Mouse (Mus musculus): ENCODE measurements around the gene F3. TPM values are rescaled to one million over a fixed set of nuclear protein-coding genes. Genes with fewer than 3 reads are reported as not detected.

F3 gene
- polyA plus RNA-seq, 1 experiment from 2014 or later, result 8.9 TPM

GRCm38 (mm10) chr3:121725651-121726050 lies 2.3 kb downstream of the F3 start:
- Histone ChIP-seq H3K4me2 (ENCODE audit: low read depth, low read length) (0 out of 2 replicates have a peak overlapping the region, but pooled peaks have one; percentile 13), H3K9ac (ENCODE audit: low read length) (no peak overlapping the region)
- WGBS, result 77% methylated on average over 10 of the region's 10 CpGs

GRCm38 (mm10) chr3:121729678-121730077 lies 6.3 kb downstream of the F3 start:
- peaks cover under 1% of the 10 kb centered on the region for H3K4me1 ChIP-seq (ENCODE audit: control insufficient read depth, insufficient read depth, low read length)
- H3K36me3 ChIP-seq (ENCODE audit: control insufficient read depth, insufficient read depth), result peaks cover 8% of the 10 kb centered on the region; the same call in 1 of the 2 replicates
- no peaks in the 10 kb centered on the region for H3K9me3 ChIP-seq (replicated peaks; ENCODE audit: control insufficient read depth, low read length)
- H3K9ac ChIP-seq (ENCODE audit: low read length), result no peak overlapping the region
- 69% methylated on average over 4 of the region's 4 CpGs for WGBS
- no peak overlapping the region for H3K4me2 ChIP-seq (ENCODE audit: low read depth, low read length)
- H3K27ac ChIP-seq (ENCODE audit: low read length), result no peak overlapping the region
- H3K27me3 ChIP-seq (ENCODE audit: control insufficient read depth, insufficient read depth, low read length), result no peaks in the 10 kb centered on the region
- no peak overlapping the region for H3K4me3 ChIP-seq (ENCODE audit: low read length)
- no peak for ATAC-seq (replicated peaks; ENCODE audit: extremely low read depth, insufficient read depth, low FRiP score)

More at GRCm38 (mm10) chr3:121725651-121726050, 2.3 kb downstream of the F3 start:
- Histone ChIP-seq H3K4me3 (ENCODE audit: low read length) (no peak overlapping the region), H3K27me3 (ENCODE audit: control insufficient read depth, insufficient read depth, low read length) (no peaks in the 10 kb centered on the region), H3K9me3 (replicated peaks; ENCODE audit: control insufficient read depth, low read length) (no peaks in the 10 kb centered on the region), H3K27ac (ENCODE audit: low read length) (no peak overlapping the region), H3K4me1 (ENCODE audit: control insufficient read depth, insufficient read depth, low read length) (peaks cover 17% of the 10 kb centered on the region), H3K36me3 (ENCODE audit: control insufficient read depth, insufficient read depth) (no peaks in the 10 kb centered on the region)
- ATAC-seq (replicated peaks; ENCODE audit: extremely low read depth, insufficient read depth, low FRiP score), result no peak

DNA sequence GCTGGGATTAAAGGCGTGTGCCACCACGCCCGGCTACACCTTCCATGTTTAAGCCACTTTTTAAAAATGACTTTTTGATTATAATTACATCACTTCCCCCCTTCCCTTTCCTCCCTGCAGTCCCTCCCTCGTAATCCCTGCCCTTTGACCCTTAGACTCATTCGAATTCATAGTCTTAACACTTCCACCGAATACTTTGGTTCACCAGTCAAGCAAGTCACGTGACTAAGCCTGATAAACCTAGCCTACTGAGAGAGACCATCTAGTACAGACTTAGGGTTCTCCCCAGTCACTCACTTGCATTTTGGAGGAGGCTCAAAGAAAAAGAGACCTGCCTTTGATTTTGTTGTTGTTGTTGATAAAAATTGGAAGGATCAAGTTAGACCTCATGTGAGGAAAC lies 12.2 kb downstream of the F3 start:
- ATAC-seq (replicated peaks; ENCODE audit: extremely low read depth, insufficient read depth, low FRiP score), result no peak
- Histone ChIP-seq H3K9ac (ENCODE audit: low read length) (peak overlapping the region; percentile 65), H3K36me3 (ENCODE audit: control insufficient read depth, insufficient read depth) (peaks cover 8% of the 10 kb centered on the region; the same call in 1 of the 2 replicates), H3K27ac (ENCODE audit: low read length) (peak overlapping the region; percentile 96), H3K4me3 (ENCODE audit: low read length) (no peak overlapping the region), H3K9me3 (replicated peaks; ENCODE audit: control insufficient read depth, low read length) (no peaks in the 10 kb centered on the region), H3K4me2 (ENCODE audit: low read depth, low read length) (peak overlapping the region; percentile 53), H3K27me3 (ENCODE audit: control insufficient read depth, insufficient read depth, low read length) (no peaks in the 10 kb centered on the region), H3K4me1 (ENCODE audit: control insufficient read depth, insufficient read depth, low read length) (peaks cover 13% of the 10 kb centered on the region)
- 73% methylated on average over 7 of the region's 7 CpGs for WGBS

GRCm38 (mm10) chr3:121736025-121736744 lies 12.8 kb downstream of the F3 start:
- WGBS, result 14% methylated on average over 18 of the region's 18 CpGs
- Histone ChIP-seq H3K4me1 (ENCODE audit: control insufficient read depth, insufficient read depth, low read length) (peaks cover 13% of the 10 kb centered on the region), H3K9ac (ENCODE audit: low read length) (peak overlapping the region; percentile 65), H3K4me3 (ENCODE audit: low read length) (peak overlapping the region; percentile 14; the same call in 1 of the 2 replicates), H3K36me3 (ENCODE audit: control insufficient read depth, insufficient read depth) (peaks cover 8% of the 10 kb centered on the region; the same call in 1 of the 2 replicates), H3K27ac (ENCODE audit: low read length) (peak overlapping the region; percentile 96), H3K4me2 (ENCODE audit: low read depth, low read length) (peak overlapping the region; percentile 53), H3K9me3 (replicated peaks; ENCODE audit: control insufficient read depth, low read length) (no peaks in the 10 kb centered on the region), H3K27me3 (ENCODE audit: control insufficient read depth, insufficient read depth, low read length) (no peaks in the 10 kb centered on the region)
- ATAC-seq (replicated peaks; ENCODE audit: extremely low read depth, insufficient read depth, low FRiP score), result peak; percentile 96

DNA sequence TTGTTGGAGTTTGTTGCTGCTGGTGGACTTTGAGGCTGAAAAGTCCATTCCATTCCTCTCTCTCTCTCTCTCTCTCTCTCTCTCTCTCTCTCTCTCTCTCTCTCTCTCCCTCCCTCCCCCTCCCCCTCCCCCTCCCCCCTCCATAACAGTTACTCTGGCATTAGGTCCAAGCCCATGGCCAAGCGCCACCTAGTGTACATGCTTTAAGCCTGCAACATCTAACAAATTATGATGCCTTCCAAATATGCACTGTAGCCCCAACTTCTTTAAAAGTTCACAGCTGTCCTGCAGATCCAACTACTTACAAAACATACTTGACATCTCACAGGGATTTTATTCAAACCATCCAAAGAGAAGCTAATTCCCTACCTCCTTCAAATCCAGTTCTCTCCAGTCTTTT lies 14.1 kb downstream of the F3 start:
- 33% methylated on average over 1 of the region's 1 CpGs for WGBS
- Histone ChIP-seq H3K4me2 (ENCODE audit: low read depth, low read length) (no peak overlapping the region), H3K4me1 (ENCODE audit: control insufficient read depth, insufficient read depth, low read length) (peaks cover 13% of the 10 kb centered on the region), H3K9me3 (replicated peaks; ENCODE audit: control insufficient read depth, low read length) (no peaks in the 10 kb centered on the region), H3K27me3 (ENCODE audit: control insufficient read depth, insufficient read depth, low read length) (no peaks in the 10 kb centered on the region), H3K27ac (ENCODE audit: low read length) (peak overlapping the region; percentile 96; the same call in 1 of the 2 replicates), H3K9ac (ENCODE audit: low read length) (no peak overlapping the region), H3K4me3 (ENCODE audit: low read length) (no peak overlapping the region), H3K36me3 (ENCODE audit: control insufficient read depth, insufficient read depth) (peaks cover 4% of the 10 kb centered on the region; the same call in 1 of the 2 replicates)
- no peak for ATAC-seq (replicated peaks; ENCODE audit: extremely low read depth, insufficient read depth, low FRiP score)

DNA sequence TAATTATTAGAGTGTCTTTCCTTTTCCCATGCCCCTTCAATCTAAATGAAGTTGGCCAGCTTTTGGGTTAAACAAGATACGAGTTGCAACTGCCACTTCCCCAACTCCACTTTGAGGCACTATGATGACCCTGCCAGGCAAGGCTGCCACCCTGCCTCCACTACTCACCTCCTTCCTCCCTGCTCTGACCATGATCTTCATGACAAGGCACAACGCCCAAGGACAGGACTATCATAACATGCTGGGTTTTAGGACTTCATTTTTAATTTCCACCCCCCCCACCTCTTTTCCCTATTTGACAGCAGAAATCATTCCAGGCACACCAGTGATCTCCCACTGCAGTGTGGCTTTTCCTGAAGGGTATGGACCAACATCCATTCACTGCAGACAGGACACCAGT lies 14.6 kb downstream of the F3 start:
- WGBS, result 59% methylated on average over 2 of the region's 2 CpGs
- H3K27ac ChIP-seq (ENCODE audit: low read length), result no peak overlapping the region
- peaks cover 13% of the 10 kb centered on the region for H3K4me1 ChIP-seq (ENCODE audit: control insufficient read depth, insufficient read depth, low read length)
- H3K9ac ChIP-seq (ENCODE audit: low read length), result no peak overlapping the region
- H3K27me3 ChIP-seq (ENCODE audit: control insufficient read depth, insufficient read depth, low read length), result no peaks in the 10 kb centered on the region
- peaks cover 4% of the 10 kb centered on the region; the same call in 1 of the 2 replicates for H3K36me3 ChIP-seq (ENCODE audit: control insufficient read depth, insufficient read depth)
- no peak overlapping the region for H3K4me3 ChIP-seq (ENCODE audit: low read length)
- no peak overlapping the region for H3K4me2 ChIP-seq (ENCODE audit: low read depth, low read length)
- ATAC-seq (replicated peaks; ENCODE audit: extremely low read depth, insufficient read depth, low FRiP score), result no peak
- no peaks in the 10 kb centered on the region for H3K9me3 ChIP-seq (replicated peaks; ENCODE audit: control insufficient read depth, low read length)

- Histone ChIP-seq H3K4me2 (ENCODE audit: low read depth, low read length) (no peak overlapping the region), H3K4me3 (ENCODE audit: low read length) (no peak overlapping the region), H3K4me1 (ENCODE audit: control insufficient read depth, insufficient read depth, low read length) (peaks cover 13% of the 10 kb centered on the region), H3K27me3 (ENCODE audit: control insufficient read depth, insufficient read depth, low read length) (no peaks in the 10 kb centered on the region), H3K36me3 (ENCODE audit: control insufficient read depth, insufficient read depth) (peaks cover 4% of the 10 kb centered on the region; the same call in 1 of the 2 replicates), H3K9me3 (replicated peaks; ENCODE audit: control insufficient read depth, low read length) (no peaks in the 10 kb centered on the region), H3K9ac (ENCODE audit: low read length) (no peak overlapping the region), H3K27ac (ENCODE audit: low read length) (no peak overlapping the region)
- no peak for ATAC-seq (replicated peaks; ENCODE audit: extremely low read depth, insufficient read depth, low FRiP score)
- 76% methylated on average over 9 of the region's 9 CpGs for WGBS
Measured at GRCm38 (mm10) chr3:121738742-121739342, 15.5 kb downstream of the F3 start.

DNA sequence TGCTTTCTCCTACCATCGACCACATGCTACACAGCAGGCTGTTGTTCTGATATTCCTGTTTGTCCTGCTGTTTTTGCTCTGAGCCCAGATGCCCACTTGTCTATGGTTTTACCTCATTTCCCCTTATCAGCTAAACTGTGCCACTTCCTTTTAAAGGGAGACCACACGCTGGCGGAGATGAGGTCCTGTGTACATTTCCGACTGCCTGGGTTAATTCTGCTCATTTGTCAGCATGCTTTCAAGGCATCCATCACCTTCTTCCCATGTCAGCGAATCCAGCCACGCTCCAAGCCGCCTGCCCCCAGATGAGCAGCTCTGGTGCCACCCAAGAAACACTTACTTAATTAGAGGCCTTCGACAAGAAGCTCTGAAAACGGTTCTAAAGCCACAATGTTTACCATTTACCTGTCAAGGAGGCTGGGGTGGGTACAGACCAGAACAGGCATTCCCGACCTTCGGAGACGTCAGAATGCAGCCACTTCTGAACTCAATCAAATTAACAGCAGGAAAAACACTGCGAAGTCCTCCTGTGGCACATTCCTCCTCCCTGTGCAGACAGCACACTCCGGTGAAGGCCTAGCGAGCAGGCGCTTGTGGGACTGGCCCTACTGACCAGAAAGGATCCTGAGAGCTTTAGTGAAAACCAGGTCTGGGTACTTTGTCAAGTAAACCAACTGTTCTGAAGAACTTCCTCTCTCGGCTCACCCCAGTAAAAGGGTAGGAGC lies 16.3 kb downstream of the F3 start:
- no peak overlapping the region for H3K27ac ChIP-seq (ENCODE audit: low read length)
- no peak overlapping the region for H3K9ac ChIP-seq (ENCODE audit: low read length)
- H3K9me3 ChIP-seq (replicated peaks; ENCODE audit: control insufficient read depth, low read length), result no peaks in the 10 kb centered on the region; the same call in 1 of the 2 replicates
- ATAC-seq (replicated peaks; ENCODE audit: extremely low read depth, insufficient read depth, low FRiP score), result no peak
- 32% methylated on average over 17 of the region's 17 CpGs for WGBS
- H3K27me3 ChIP-seq (ENCODE audit: control insufficient read depth, insufficient read depth, low read length), result no peaks in the 10 kb centered on the region
- no peak overlapping the region for H3K4me2 ChIP-seq (ENCODE audit: low read depth, low read length)
- no peak overlapping the region for H3K4me3 ChIP-seq (ENCODE audit: low read length)
- no peaks in the 10 kb centered on the region for H3K36me3 ChIP-seq (ENCODE audit: control insufficient read depth, insufficient read depth)
- H3K4me1 ChIP-seq (ENCODE audit: control insufficient read depth, insufficient read depth, low read length), result peaks cover 13% of the 10 kb centered on the region
